Mouse (Mus musculus) kidney, adult 2 months (tissue): Measurements from ENCODE around the gene Camk2d.

Source experiments
- CTCF ChIP-seq: fragments of 200-500 bp; conservative IDR thresholded peaks from 2 replicates; pipeline ENCODE4 v1.5.1; 2011; ENCODE audit warnings: low read depth, mild to moderate bottlenecking, control low read depth, low read length, moderate library complexity, mixed read lengths; ENCODE audit not compliant: insufficient read depth, insufficient read length
- POLR2A ChIP-seq: fragments of 200-500 bp; IDR thresholded peaks from one replicate; pipeline ENCODE4 v1.6.1; 2011; ENCODE audit warnings: low read depth, low read length, control low read depth

DNA sequence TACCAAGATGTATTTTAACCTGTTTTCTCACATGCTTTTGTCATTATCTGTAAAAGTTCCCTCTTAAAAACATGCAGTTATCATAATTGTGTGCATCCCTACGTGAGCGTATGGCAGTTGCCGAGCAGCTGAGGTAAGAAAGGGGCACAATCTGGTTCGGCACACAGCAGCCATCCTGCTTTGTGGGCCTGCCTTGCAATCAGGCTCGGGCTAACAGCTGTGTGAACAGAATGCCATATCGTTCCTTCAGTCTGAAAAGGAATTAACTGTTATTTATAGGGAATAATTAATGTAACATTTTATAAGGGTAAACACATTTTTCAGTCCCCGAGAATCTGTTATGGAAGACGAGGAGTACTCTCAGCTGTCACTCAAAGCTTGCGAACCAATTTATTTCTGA, 129.5 kb downstream of the Camk2d start:
- TF ChIP-seq CTCF (no peak), POLR2A (no peak)
